Mouse (Mus musculus) bone marrow, adult 2 months (tissue): Measurements from ENCODE around the gene A430078G23Rik. TPM values are rescaled to one million over a fixed set of nuclear protein-coding genes. Genes with fewer than 3 reads are reported as not detected.
A peak's percentile ranks its signal among the peaks of the same experiment; 100 is the strongest.
"Not testable (repeated sequence)": the region's sequence is repeated elsewhere in the genome, so short reads cannot be mapped to it uniquely, and the experiment has no call there.

Source experiments
- H3K27ac ChIP-seq: fragments of 200-500 bp; 2 replicates; pipeline ENCODE4 v1.5.1; 2012; ENCODE audit warnings: low read depth, mild to moderate bottlenecking, control low read depth, inconsistent platforms, low read length; ENCODE audit not compliant: control insufficient read depth, poor library complexity, insufficient read depth
- H3K4me1 ChIP-seq: fragments of 200-500 bp; 2 replicates; pipeline ENCODE4 v1.6.1; 2011; ENCODE audit warnings: low read length; ENCODE audit not compliant: control insufficient read depth, insufficient read depth
- H3K4me3 ChIP-seq: fragments of 200-500 bp; replicated peaks from 2 replicates; pipeline ENCODE3; 2011; ENCODE audit warnings: mild to moderate bottlenecking, low read depth, low read length, control low read depth; ENCODE audit not compliant: control insufficient read depth
- CTCF ChIP-seq: fragments of 200-500 bp; IDR thresholded peaks from 2 replicates; pipeline ENCODE4 v1.5.1; 2011; ENCODE audit warnings: low read length, control low read depth; ENCODE audit not compliant: control insufficient read depth, insufficient read depth
- POLR2A ChIP-seq: fragments of 200-500 bp; IDR thresholded peaks from 2 replicates; pipeline ENCODE4 v1.6.1; 2011; ENCODE audit warnings: low read depth, mild to moderate bottlenecking, control low read depth, low read length, borderline replicate concordance; ENCODE audit not compliant: control insufficient read depth
- WGBS: fragments of 180-500 bp; shearing (Covaris S2); methylation state at CpG from one replicate; pipeline ENCODE4 v1.1.7; 2018; 5-methylcytosine and 5-hydroxymethylcytosine counted together
- polyA plus RNA-seq: library from polyadenylated mRNA; stranded (reverse); fragments of >200 nt; gene quantifications from 2 replicates; pipeline ENCODE4 v1.2.4, GENCODE M21; 2011; ENCODE audit warnings: low replicate concordance; ENCODE audit not compliant: missing spikeins, insufficient read depth, insufficient read length

Gene A430078G23Rik
- polyA plus RNA-seq, 1 experiment = 30.1 TPM

GRCm38 (mm10) chr8:3324253-3324652 lies 29.0 kb upstream of the A430078G23Rik start:
- TF ChIP-seq CTCF (no peak), POLR2A (no peak)
- 47% methylated on average over 2 of the region's 2 CpGs for WGBS
- Histone ChIP-seq H3K27ac (no peak overlapping the region), H3K4me1 (peaks cover 6% of the 10 kb centered on the region), H3K4me3 (no peak overlapping the region)

DNA sequence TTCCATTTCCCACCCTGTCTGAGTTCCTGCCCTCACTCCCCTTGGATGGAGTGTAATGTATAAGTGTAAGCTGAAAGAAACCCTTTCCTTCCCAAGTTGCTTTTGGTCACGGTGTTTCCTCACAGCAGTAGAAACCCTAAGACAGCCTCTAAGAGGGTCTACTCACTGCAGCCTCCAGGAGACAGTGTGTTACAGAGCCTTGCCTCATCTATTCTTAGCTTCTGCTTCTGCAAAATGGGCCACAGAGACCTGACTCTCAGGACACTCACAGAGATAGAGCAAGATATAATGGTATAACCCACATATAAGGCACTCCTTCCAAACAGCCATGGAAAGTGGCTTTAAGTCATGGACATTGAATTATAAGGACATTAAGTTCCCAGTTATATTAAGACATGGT lies 26.2 kb upstream of the A430078G23Rik start:
- Histone ChIP-seq H3K27ac (peak overlapping the region; percentile 56), H3K4me3 (no peak overlapping the region), H3K4me1 (peaks cover 6% of the 10 kb centered on the region)
- WGBS = 8% methylated on average over 1 of the region's 1 CpGs
- TF ChIP-seq CTCF = no peak
- no peak for TF ChIP-seq POLR2A

DNA sequence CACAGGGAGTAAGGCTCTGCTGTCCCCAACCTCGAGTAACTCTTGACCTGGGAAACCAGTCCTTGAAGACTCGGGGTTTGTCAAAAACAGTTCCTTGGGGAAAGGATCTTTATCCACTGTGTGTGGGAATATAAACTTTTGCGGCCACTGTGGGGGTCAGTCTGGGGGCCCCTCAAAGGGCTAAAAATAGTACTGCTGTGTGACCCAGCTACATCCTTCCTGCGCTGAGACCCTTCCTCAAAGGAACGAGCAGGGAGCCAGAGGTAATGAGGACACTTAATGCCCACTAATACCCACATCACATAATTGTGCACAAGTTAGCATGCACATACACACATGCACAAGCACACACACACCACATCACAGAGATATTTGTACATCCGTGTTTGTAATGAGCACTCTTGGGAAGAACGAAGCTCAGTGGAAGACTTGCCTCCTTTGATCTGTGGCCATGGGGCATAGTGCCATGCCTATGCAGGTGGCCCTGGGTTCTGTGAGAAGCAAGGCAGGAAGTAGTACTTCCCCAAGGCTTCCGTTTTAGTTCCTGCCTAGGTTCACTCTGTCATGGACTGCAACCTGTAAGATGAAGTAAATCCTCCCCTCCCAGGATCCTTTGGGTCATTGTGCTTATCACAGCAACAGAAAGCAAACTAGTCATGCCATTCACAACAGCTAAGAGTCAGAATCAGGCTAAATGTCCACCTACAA lies 25.5 kb upstream of the A430078G23Rik start:
- WGBS = 6% methylated on average over 8 of the region's 8 CpGs
- Histone ChIP-seq H3K4me3 (no peak overlapping the region), H3K4me1 (peaks cover 6% of the 10 kb centered on the region), H3K27ac (peak overlapping the region; percentile 56)
- TF ChIP-seq CTCF (no peak), POLR2A (no peak)

DNA sequence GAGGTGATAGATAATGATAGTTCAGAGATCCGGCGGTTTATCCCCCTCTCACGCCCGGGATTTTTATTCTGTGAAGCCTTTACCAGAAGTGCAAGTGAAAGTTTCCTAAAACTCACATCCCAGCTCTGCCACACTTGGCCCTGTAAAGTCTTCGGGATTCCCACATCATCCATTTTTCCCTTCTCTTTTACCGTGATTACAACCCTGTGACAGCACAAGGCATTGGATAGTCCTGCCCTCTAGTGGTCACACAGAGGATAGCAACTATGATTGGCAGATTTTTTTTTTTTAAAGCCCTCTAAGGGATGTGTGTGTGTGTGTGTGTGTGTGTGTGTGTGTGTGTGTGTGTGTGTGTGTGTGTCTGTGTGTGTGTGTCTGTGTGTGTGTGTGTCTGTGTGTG lies 22.6 kb upstream of the A430078G23Rik start:
- H3K4me1 ChIP-seq = peaks cover 6% of the 10 kb centered on the region
- no peak for TF ChIP-seq POLR2A
- TF ChIP-seq CTCF = no peak
- no peak overlapping the region for H3K4me3 ChIP-seq
- 40% methylated on average over 6 of the region's 6 CpGs for WGBS
- no peak overlapping the region for H3K27ac ChIP-seq

GRCm38 (mm10) chr8:3331692-3332091 lies 21.5 kb upstream of the A430078G23Rik start:
- WGBS = 86% methylated on average over 2 of the region's 2 CpGs
- TF ChIP-seq POLR2A = no peak
- TF ChIP-seq CTCF = no peak
- Histone ChIP-seq H3K27ac (no peak overlapping the region), H3K4me1 (peaks cover 6% of the 10 kb centered on the region), H3K4me3 (no peak overlapping the region)

DNA sequence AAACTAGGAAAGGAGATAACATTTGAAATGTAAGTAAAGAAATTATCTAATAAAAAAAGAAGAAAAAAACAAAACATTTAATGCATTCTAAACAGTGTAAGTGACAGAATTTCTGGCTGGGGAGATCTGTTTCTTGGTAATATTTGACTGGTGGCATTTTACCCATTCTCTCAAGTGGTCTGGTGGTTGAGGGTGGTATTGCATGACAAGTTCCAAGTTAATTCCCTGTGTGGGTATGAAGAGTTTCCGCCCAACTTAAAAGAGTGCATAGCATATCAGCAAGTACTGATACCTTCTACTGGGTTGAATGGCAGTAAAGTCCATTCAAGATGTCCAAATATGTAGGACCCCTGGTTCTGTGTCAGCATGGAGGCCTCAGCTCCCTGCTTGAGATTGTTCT lies 17.3 kb upstream of the A430078G23Rik start:
- Histone ChIP-seq H3K4me3 (no peak overlapping the region), H3K27ac (no peak overlapping the region), H3K4me1 (no peaks in the 10 kb centered on the region)
- no peak for TF ChIP-seq POLR2A
- no peak for TF ChIP-seq CTCF
- 71% methylated on average over 1 of the region's 1 CpGs for WGBS

DNA sequence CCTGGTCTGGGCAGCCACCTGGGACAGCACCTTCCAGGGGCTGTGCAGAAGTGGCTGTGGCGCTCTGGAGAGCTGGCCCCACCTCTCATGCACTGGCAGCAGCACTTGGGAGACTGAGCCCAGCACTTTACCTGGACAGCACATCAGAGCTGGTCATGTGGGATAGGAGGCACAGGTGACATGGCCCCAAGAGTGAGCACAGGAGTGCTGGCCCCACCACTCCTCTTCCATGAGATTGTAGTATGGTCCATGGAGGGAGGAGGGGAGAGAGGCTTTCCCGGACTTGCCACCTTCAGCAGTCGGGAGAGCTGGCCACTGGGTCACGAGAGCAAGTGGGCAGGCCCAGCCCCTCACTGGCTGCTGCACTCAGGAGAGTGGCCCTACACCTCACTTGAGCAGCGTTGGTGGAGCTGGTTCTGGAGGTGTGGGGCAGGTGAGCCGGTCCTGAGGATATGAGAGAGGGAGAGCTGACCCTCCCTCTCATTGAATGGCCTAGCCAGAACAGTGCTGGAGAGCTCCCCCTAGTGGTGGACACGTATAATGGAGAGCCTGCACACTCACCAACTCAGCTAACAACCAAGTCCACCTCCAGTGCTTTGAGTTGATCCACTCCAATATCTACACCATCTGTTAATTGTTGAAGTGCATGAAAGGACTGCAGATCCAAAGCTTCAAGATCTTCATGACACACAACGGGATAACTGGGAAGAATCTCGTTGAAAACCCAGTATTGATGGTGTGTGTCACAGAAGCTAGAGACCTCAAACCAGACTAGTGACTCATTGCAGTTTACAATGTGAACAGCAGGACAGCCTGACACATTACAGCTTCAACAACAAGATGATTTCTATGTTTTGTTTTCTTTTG lies 16.3 kb upstream of the A430078G23Rik start:
- TF ChIP-seq POLR2A (no peak), CTCF (peak; percentile 90)
- no peak overlapping the region for H3K4me3 ChIP-seq
- no peaks in the 10 kb centered on the region for H3K4me1 ChIP-seq
- no peak overlapping the region for H3K27ac ChIP-seq
- 61% methylated on average over 9 of the region's 9 CpGs for WGBS

GRCm38 (mm10) chr8:3337525-3337824 lies 15.7 kb upstream of the A430078G23Rik start:
- not testable (repeated sequence) for H3K4me1 ChIP-seq, H3K4me3 ChIP-seq, H3K27ac ChIP-seq
- 86% methylated on average over 3 of the region's 3 CpGs for WGBS
